Mouse (Mus musculus): ENCODE data around the gene Tbata. TPM values are rescaled to one million over a fixed set of nuclear protein-coding genes. Genes with fewer than 3 reads are reported as not detected.

Tbata gene
- total RNA-seq, 2 experiments from 2014 or later: not detected

Other genes with a start within 250 kb of the Tbata start
- gene Pcbd1, start 82.6 kb upstream of the Tbata start, total RNA-seq (2014; fragmentation: Nextera tagmentation): 7.9 and 18.7 TPM in 2 replicates
- gene Pcbd1, start 82.6 kb upstream of the Tbata start, total RNA-seq (2017): 6.1 and 7.7 TPM in 2 replicates
- gene Sgpl1, start 24.3 kb upstream of the Tbata start, total RNA-seq (2014; fragmentation: Nextera tagmentation): 36.8 and 44.5 TPM in 2 replicates
- gene Sgpl1, start 24.3 kb upstream of the Tbata start, total RNA-seq (2017): 29.1 and 48.2 TPM in 2 replicates
- 0.17 TPM in 1 of 2 replicates, not detected in the other for gene Adamts14, start 101.5 kb downstream of the Tbata start, total RNA-seq (2014; fragmentation: Nextera tagmentation)
- not detected in 2 replicates for gene Adamts14, start 101.5 kb downstream of the Tbata start, total RNA-seq (2017)
- not detected in 2 replicates for gene Prf1, start 125.9 kb downstream of the Tbata start, total RNA-seq (2014; fragmentation: Nextera tagmentation)
- gene Prf1, start 125.9 kb downstream of the Tbata start, total RNA-seq (2017): not detected in 2 replicates
- not detected in 2 replicates for gene Pald1, start 211.6 kb downstream of the Tbata start, total RNA-seq (2014; fragmentation: Nextera tagmentation)
- gene Pald1, start 211.6 kb downstream of the Tbata start, total RNA-seq (2017): not detected in 2 replicates
- not detected in 2 replicates for gene Nodal, start 246.0 kb downstream of the Tbata start, total RNA-seq (2014; fragmentation: Nextera tagmentation)
- gene Nodal, start 246.0 kb downstream of the Tbata start, total RNA-seq (2017): not detected in 2 replicates